Mouse (Mus musculus): ENCODE results near the gene Lrrc26. TPM values are rescaled to one million over a fixed set of nuclear protein-coding genes. Genes with fewer than 3 reads are reported as not detected.
A peak's percentile ranks its signal among the peaks of the same experiment; 100 is the strongest.
"Not testable (repeated sequence)": the region's sequence is repeated elsewhere in the genome, so short reads cannot be mapped to it uniquely, and the experiment has no call there.

Lrrc26 gene
- total RNA-seq (2021): not detected

DNA sequence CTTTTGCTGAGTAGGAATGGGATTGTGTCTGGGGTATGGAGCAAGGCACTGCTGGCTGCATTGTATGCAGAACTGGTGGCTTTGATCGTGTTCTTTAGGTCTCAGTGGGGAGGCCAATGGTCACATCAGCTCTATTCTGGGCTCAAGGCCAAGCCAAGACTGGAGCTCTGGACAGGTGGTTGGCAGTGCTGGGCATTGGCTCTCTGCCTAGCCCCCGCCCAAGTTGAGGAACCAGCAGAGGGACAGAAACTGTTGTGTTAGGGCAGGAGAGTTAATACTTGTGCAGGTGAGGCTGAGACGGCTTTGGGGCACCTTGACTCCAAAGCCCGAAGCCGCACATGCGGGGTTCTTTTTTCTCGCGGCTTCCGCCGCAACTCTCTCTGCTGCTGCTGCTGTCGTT is at the start of gene Lrrc26:
Gene Lrrc26 (plus strand): TSS at position 265 of the 400 bp plus-strand sequence.
- intact Hi-C loops (cut with DNase I): loop anchor here (5.0 kb wide), 2 partner anchors 62 to 162 kb away; no protein-coding TSS in a partner anchor
- DNase-seq: no peak

DNA sequence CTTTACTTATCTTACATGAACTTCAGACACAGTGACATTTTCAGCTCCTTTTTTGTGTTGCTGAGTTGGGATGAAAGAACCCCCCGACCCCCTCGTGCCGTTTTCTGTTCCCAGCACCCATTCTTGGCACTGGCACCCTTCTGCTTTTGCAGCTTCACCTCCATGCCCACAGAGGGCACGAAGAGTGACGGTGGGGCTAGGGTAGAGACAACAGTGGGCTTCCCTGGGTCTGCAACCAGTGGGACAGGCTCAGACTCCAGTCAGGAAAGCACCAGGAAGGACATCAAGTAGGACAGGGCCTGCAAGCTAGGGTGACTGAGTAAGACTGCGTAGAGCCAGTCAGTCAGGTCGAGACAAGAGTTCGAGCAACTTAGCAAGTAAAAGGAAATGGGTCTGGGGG is 49.4 kb upstream of the Lrrc26 start:
- DNase-seq: no peak
- intact Hi-C loops (cut with DNase I): no loop called here

DNA sequence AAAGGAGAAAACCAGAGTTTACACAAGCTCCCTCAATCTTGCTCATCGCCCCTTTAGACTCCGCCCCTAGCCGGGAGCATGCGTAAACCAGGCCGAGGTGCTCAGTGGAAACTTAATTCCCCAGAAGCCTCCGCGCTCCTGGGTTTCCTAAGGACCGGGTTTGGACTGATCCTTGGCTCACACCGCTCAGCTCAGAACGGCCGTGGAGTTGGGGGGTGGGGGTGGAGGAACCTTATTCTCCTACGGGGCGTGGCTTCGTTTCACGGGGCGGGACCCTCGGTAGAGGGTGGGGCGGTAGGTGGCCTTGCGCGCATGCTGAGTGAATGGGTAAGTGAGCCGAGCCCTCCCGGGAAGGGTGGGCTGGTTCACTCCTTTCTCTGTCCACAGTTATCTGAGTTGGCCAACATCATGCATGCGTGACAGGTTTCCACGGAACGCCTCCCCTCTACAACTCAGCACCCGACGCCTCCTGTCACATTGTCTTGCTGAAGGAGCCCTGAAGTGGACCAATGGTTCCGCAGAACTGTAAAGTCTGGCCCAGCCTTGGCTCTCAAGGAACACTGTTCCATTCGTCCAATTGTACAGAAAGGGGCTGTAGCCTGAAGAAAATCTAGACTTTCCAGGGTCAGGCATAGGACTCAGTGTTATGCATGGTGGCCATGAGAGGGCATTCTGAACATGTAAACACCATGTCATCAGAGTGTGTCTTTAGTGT is 48.8 kb upstream of the Lrrc26 start:
- intact Hi-C loops (cut with DNase I): no loop called here
- peak in 1 of 2 experiments; percentile 56 for DNase-seq

DNA sequence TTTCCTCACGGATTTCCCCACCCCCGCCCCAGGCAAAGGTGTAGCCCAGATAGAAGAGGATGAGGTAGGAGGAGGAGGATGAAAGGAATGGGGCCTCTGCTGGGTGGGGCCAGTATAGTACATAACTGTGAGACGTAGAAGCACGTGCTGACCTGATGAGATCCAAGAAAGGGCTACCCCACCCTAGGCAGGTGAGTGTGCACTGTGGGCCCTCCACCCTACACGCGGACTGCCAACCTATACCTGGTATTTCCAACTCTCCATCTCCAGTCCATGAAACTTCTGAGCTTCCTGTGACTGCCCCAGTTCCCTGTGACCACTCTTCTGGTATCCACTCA is 48.3 kb upstream of the Lrrc26 start:
- intact Hi-C loops (cut with DNase I): no loop called here

DNA sequence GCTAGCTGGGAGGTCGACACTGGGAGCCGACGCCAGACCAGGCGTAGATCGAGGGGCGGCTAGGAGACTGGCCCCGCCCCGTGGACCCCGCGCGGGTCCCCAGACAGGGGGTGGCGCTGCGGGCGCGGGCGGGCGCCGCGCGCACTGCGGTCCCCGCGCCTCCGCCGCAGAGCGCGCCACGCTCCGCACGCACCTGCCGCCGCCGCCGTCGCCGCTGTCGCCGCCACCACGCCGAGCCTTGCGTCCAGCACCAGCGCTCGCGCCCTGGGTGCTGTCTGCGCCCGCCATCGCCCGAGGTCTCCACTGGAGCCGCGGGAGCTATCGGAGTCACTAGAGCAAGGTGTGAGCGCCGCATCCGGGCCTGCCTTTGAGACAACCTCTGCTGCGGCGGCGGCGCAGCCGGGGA is 47.6 kb upstream of the Lrrc26 start, which contains the start of the genes Rnf208 and Cysrt1:
Gene Rnf208 (plus strand): TSS at position 155 of the 406 bp plus-strand sequence.
Gene Cysrt1 (minus strand): TSS at position 352 of the 406 bp plus-strand sequence.
- DNase-seq: no peak
- intact Hi-C loops (cut with DNase I): no loop called here

More for the DNA sequence above, 48.3 kb upstream of the Lrrc26 start:
- no peak for DNase-seq

DNA sequence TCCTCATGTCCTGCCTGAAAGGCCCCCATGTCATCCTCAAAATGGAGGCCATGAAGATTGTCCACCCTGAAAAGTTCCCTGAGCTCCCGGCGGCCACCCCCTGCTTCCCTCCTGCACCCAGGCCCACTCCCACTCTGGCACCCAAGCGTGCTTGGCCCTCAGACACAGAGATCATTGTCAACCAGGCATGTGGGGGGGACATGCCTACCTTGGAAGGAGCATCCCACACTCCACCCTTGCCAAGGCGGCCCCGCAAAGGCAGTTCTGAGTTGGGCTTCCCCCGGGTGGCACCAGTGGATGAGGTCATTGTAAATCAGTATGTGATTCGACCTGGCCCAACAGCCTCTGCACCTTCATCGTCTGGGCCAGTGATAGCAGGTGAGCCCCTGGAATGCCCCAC is 46.4 kb upstream of the Lrrc26 start:
- no peak for DNase-seq
- intact Hi-C loops (cut with DNase I): no loop called here

DNA sequence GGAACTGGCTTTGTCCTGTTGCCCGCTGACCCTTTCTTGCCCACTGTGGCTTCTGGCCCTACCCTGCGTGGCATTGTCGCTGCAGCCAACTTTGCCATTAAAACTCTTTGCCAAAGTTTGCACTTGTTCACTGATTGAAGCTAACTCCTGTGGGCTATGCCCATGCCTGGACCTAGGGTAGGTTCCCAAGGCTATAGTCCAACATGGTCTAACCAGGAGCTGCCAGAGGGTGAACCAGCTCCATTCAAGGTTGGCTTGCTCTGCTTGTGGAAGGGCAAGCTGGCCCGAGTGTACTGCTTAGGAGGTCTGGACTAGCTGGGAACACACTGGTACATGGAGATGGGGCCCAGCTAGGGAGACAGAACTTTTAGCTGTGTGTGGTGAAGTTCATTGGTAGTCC is 45.6 kb upstream of the Lrrc26 start:
- intact Hi-C loops (cut with DNase I): no loop called here
- no peak for DNase-seq

DNA sequence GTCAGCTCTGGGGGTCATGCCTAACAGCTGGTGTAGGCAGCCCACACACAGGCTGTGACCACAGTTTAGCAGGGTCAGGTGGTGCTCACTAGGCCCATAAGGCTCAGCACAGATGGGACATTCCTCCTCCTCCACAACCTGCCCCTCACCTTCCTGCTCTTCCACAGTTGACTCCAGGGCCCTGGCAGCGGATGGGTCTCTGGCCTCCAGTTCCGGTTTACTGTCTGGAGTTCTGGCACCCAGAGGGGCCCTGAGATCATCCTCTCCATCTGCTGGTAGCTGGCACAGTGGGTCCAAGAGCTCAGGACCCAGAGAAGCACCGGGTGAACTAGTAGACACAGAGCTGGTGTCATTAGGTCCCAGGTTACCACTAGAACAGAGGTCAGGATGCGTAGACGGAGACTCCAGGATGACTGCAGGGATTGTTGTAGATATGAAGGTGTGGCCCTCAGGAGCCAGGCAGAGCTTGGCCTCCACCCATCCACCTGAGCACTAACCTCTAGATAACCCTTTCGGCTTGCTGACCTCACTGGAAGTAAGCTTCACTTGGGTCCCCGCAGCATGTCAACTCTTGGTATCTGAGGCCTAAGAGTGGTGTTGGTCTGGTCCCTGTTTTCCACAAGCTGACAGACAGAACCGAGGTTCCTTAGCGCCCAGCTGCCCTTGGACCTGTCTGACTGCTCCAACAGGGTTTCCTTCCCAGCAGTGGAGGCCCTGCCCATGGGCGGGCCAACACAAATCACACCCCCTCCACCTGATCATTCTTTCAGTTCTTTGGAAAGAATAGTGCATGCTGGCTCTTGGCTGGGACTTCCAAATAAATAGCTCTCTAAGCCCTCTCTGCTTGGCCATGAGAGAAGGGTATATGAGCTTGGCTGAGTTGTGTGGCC is 43.3 kb upstream of the Lrrc26 start, which contains the start of gene AL732309.1:
Gene AL732309.1 (minus strand): TSS at position 681 of the 890 bp plus-strand sequence.
- DNase-seq: no peak
- intact Hi-C loops (cut with DNase I): no loop called here

DNA sequence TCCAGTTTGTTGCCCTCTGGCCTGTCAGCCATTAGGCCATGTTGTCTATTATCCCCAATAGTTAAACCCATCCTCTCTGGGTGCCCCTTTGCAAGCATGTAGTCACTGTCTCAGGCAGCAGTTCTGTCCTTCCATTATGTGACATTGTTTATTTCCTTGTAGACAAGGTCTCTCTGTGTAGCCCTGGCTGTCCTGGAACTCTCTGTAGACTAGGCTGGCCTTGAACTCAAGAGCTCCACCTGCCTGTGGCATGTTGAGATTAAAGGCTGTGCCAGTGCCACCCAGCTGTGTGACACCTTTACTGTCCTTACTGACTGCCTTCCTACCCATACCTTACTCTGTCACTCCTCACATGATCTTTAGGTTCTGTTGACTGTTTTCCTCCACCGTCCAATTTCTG is 37.4 kb upstream of the Lrrc26 start:
- intact Hi-C loops (cut with DNase I): no loop called here
- DNase-seq: no peak

DNA sequence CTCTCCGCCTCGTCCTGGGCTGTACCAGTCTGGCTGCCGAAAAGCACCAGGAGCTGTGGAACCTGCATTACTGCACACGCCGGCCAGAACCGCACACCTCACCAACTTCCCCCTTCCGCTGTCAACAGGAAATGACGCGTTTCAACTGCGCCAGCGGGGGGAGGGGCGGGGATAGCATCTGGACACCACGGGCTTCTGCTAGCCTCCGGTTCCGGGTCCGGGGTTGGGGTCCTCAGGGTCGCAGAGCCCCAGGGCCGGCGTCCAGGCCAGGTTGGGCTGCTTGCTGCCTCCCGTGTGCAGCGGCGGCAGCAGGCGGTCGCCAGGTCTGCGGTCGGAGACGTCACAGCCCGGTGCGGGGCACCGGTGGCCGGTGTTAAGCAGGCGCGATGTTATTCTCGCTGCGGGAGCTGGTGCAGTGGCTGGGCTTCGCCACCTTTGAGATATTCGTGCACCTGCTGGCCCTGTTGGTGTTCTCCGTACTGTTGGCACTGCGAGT is 34.4 kb upstream of the Lrrc26 start, which contains the start of gene Tmem203:
Gene Tmem203 (plus strand): TSS at position 156 of the 496 bp plus-strand sequence.
- intact Hi-C loops (cut with DNase I): loop anchor here (1.0 to 2.0 kb wide), 4 partner anchors 17 to 77 kb away; partner anchors contain the start of genes Anapc2, Man1b1 and Ssna1
- DNase-seq: peak; percentile 90

DNA sequence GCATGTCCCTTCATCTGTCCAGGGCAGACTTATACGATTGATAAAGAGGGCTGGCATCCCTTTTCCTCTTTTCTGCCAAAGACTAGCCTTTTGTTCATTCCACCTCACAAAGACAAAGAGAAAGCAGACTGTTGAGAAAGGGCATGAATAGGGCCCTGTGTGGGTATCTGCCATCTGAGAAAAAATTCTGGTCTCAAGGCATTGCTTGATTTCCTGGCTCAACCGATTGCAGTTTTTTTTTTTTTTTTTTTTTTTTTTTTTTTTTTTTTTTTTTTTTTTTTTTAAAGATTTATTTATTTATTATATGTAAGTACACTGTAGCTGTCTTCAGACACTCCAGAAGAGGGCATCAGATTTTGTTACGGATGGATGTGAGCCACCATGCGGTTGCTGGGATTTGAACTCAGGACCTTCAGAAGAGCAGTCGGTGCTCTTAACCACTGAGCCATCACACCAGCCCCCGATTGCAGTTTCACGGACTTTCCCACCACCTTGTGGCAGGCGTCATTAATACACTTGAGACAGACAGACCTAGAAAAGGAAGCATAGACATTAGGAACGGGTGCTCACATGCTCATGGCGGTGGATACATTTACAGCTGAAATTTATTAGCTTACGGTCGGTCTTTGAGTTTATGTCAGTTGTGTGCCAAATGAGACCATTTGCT is 33.1 kb upstream of the Lrrc26 start:
- intact Hi-C loops (cut with DNase I): not testable (repeated sequence)
- DNase-seq: peak in 1 of 2 experiments; percentile 39

DNA sequence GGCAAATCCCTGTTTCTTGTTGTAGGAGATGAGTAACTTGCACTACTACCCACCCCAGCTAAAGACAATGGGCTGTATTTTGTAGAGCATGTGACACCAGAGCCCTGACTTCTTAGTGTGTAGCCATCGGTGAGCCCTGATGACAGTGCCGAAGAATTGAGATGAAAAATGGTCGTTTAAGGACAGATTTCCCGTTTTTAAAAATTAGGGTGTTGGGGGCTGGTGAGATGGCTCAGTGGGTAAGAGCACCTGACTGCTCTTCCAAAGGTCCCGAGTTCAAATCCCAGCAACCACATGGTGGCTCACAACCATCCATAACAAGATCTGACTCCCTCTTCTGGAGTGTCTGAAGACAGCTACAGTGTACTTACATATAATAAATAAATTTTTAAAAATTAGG is 32.5 kb upstream of the Lrrc26 start:
- intact Hi-C loops (cut with DNase I): not testable (repeated sequence)

DNA sequence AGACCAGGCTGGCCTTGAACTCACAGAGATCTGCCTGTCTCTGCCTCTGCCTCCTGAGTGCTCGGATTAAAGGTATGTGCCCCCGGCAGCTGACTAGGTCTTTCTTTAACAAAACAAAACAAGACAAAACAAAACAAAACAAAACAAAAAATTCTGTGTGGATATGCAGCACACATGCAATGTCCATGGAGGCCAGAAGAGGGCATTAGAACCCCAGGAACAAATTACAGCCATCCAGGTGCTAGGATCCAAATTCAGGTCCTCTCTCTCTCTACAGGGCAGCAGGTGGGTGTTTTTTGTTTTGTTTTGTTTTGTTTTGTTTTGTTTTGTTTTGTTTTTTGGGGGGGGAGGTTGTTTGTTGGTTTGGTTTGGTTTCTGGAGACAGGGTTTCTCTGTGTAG is 30.8 kb upstream of the Lrrc26 start:
- intact Hi-C loops (cut with DNase I): loop anchor here (2.0 kb wide), 1 partner anchor 34 kb away; no protein-coding TSS in a partner anchor
- no peak for DNase-seq

More for the DNA sequence above, 32.5 kb upstream of the Lrrc26 start:
- DNase-seq: not testable (repeated sequence)

DNA sequence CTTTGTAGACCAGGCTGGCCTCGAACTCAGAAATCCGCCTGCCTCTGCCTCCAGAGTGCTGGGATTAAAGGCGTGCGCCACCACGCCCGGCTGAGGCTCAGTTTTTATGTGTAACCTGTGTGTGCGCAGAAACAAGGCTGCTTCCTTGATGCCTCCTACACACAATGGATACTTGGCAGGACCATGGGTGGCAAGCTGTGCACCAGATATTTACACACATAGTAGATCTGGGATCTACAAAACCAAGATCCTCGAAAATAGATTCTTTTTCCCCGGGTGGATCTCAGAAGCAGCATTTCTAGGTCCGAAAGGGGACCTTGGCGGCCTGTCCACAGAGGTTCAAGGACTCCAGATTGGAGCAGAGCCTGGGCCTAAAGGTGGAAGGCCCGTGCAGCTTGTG is 27.8 kb upstream of the Lrrc26 start:
- intact Hi-C loops (cut with DNase I): no loop called here
- no peak for DNase-seq

DNA sequence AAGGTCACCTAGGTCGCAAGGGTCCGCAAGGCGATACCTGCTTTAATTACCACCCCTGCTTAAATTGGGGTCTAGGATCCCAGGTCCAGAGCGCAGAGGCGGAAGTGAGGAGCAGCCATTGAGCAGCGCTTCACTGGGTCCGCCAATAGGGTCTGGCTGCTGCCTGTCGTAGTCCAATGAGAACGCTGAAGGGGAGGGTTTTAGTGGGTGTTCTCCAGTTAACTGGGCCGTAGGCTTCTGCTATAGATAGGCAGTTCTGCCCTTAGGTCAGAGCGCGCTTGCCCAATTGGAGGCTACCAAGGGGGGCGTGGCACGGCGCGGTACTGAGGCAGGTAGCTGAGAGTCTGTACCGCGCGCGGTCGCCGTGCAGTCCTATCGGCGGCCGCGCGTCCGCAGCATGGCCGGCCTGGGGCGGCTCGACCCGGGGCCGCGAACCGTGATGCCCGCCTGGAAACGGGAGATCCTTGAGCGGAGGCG is 27.4 kb upstream of the Lrrc26 start, which contains the start of gene Tprn:
Gene Tprn (plus strand): TSS at position 328 of the 477 bp plus-strand sequence.
- intact Hi-C loops (cut with DNase I): no loop called here
- peak; percentile 88 to 91 for DNase-seq

DNA sequence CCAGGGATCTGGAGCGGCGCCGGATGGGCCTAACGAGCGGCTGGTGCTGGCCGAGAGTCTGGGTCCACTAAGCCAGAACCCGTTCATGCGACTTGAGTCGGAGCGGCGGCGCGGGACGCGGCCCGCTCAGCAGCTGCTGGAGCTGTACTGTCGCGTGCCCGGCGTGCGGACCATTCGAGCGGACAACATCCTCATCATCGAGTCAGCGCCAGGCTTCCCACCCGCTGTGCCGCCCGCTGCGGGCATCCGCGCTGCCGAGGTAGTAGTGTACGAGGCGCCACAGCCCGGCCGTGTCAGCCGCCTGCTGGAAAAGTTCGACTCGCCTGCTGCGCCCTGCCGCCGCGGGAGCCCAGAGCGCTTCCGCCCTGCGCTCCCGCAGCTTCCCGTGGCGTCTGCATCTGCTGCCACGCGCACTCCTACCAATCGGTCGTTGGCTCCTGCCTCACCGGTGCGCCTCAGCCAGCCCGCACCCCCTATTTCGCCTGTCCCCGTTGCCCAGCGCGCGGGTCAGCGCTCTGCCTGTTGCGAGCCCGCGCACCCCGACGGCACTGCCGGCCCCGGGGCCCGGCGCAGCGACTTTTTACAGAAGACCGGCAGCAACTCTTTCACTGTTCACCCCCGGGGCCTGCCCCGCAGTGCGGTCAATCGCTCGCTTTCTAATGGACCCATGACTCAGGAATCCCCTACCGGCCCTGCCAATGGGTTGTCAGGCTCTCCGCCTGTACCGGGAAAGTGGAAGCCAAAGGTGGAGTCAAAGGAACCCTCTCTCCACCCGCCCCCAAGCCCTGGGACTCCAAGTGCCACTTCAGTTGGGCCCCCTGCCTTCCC is 26.7 kb upstream of the Lrrc26 start:
- DNase-seq: peak in 1 of 2 experiments; percentile 44
- intact Hi-C loops (cut with DNase I): no loop called here

DNA sequence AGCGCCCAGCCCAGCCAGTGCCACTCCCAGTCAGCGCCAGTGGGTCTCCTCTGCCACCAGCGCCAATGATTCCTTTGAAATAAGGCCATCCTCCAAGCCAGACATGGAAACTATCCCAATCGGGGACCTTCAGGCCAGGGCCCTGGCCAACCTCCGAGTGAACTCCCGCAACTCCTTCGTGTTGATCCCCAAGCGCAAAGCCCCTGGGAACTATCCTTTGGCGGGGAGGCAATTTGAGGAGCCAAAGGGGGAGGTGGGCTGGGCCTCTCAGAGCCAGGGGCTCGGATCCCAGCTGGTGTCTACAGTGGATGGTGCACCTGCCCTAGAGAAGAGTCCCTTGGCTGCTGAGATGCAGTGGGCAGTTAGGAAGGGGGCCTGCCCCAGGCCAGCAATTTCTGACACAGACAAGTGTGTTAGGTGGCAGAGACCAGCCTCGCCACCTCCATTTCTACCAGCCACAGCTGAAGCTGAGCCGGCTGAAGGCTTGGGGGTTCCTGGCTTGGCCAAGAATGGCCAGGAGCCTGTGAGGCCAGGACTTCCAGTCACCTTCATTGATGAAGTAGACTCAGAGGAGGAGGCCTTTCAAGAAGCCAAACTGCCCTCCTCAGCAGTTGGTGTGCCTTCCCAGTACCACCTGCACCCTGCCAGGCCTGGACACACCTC is 26.0 kb upstream of the Lrrc26 start:
- DNase-seq: no peak
- intact Hi-C loops (cut with DNase I): no loop called here

DNA sequence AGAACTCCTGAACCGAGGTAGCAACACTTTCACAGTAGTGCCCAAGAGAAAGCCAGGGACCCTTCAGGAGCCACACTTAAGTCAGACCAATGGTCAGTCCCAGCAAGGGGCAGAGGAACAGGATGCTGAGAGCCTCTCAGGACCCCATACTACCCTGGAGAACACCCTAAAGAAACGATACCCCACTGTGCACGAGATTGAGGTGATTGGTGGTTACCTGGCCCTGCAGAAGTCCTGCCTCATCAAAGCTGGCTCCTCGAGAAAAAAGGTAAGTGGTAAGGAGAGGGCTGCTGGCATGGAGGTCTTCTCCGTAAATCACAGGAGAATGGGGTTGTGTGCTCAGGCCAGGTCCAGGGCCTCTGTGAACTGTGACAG is 25.4 kb upstream of the Lrrc26 start:
- intact Hi-C loops (cut with DNase I): no loop called here

DNA sequence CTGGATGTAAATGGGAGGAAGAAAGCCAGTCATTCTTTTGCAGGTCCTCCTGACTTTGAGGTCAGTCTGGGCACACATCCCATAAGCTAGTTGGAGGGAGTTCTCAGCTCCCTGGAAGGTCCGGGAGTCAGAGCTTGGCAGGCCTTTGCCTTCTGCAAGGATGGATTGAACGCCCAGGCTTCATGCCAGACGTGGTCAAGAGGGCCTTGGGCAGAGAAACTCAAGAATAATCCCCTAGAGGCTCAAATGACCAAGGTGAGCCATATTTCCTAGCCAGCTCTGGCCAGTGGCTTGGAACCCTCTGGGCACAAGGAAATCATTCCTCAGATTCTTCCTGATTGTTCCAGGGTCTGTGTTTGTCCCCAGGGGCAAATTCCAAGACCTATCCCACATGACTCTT is 24.9 kb upstream of the Lrrc26 start:
- intact Hi-C loops (cut with DNase I): no loop called here
- DNase-seq: no peak

More for the DNA sequence above, 25.4 kb upstream of the Lrrc26 start:
- DNase-seq: no peak

All from heart, postnatal 36 days (tissue).